Mouse (Mus musculus): ENCODE results near the gene Grap. TPM values are rescaled to one million over a fixed set of nuclear protein-coding genes. Genes with fewer than 3 reads are reported as not detected.

Grap gene
- polyA plus RNA-seq, 1 experiment from 2014 or later: 6.8 TPM

DNA sequence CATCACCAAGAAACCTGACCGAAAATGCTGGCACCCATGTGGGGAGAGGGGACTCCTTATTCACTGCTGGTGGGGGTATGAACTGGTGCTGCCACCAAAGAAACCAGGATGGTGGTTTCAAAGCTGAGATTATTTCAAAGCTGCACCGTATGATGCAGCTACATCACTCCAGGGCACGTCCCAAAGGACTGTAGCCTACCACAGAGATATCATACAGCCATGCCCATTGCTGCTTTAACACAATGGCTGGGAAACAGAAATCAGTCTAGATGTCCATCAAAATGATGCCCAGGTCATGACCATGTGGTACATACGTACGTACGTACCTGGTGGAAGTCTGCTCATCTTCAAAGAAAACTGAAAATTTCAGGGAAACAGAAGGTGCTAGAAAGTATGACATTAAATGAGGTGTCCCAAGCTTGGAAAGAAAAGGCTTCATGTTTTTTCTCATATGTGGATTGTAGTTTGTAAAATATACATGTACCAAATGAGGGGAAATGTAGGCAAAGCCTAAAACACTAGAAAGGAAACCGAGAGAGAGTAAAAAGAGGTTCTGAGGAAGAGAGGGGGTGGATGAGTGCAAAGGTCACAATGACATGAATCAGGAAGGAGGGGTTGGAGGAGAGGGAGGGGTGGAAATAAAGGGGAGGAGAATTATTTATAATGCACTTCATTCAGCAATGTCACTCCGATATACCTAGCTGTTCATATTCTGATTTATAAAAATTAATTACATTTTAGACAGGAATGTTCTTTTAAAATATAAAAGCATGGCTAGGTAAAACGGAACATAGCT is 2.4 kb upstream of the Grap start:
- Histone ChIP-seq H3K9me3 (ENCODE audit: control insufficient read depth, low read length) (no peaks in the 10 kb centered on the region), H3K27ac (ENCODE audit: low read depth, low read length) (no peak overlapping the region), H3K4me2 (replicated peaks; ENCODE audit: low read depth, low read length) (no peak overlapping the region), H3K9ac (ENCODE audit: low read depth, low read length) (no peak overlapping the region), H3K4me3 (ENCODE audit: low read depth, low read length) (no peak overlapping the region), H3K27me3 (ENCODE audit: control insufficient read depth, insufficient read depth, low read length) (no peaks in the 10 kb centered on the region), H3K4me1 (replicated peaks; ENCODE audit: control insufficient read depth, insufficient read depth, low read length) (no peaks in the 10 kb centered on the region), H3K36me3 (ENCODE audit: control insufficient read depth, insufficient read depth, low read length) (no peaks in the 10 kb centered on the region)
- DNase-seq (ENCODE audit: low spot score) (no peak), ATAC-seq (ENCODE audit: low FRiP score) (no peak)
- WGBS: 87% methylated on average over 9 of the region's 9 CpGs

DNA sequence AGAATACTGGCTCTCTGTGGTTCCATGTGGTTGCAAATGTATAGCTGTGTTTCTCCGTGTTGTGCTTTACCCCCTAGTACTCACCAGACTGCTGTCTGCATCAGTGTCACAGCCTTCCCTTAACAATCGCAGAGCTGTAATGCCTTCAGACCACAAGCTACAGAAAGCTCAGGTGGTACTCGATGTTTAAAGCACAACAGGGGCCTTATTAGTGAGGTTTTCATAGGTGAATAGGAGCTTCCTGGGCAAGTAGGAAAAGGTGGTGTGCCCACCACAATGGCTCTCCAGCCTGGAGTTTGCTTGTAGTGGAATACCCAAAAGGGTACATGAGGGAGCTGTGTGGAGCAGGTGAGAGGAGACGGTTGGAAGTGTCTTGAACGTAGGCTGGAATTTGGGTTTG is 849 bp upstream of the Grap start:
- Histone ChIP-seq H3K9me3 (ENCODE audit: control insufficient read depth, low read length) (no peaks in the 10 kb centered on the region), H3K4me2 (replicated peaks; ENCODE audit: low read depth, low read length) (no peak overlapping the region), H3K36me3 (ENCODE audit: control insufficient read depth, insufficient read depth, low read length) (no peaks in the 10 kb centered on the region), H3K27me3 (ENCODE audit: control insufficient read depth, insufficient read depth, low read length) (no peaks in the 10 kb centered on the region), H3K27ac (ENCODE audit: low read depth, low read length) (no peak overlapping the region), H3K4me3 (ENCODE audit: low read depth, low read length) (no peak overlapping the region), H3K4me1 (replicated peaks; ENCODE audit: control insufficient read depth, insufficient read depth, low read length) (no peaks in the 10 kb centered on the region), H3K9ac (ENCODE audit: low read depth, low read length) (no peak overlapping the region)
- ATAC-seq (ENCODE audit: low FRiP score): no peak
- no peak for DNase-seq (ENCODE audit: low spot score)
- 91% methylated on average over 5 of the region's 5 CpGs for WGBS

- H3K4me3 ChIP-seq (ENCODE audit: low read depth, low read length): no peak overlapping the region
- no peak overlapping the region for H3K4me2 ChIP-seq (replicated peaks; ENCODE audit: low read depth, low read length)
- no peak overlapping the region for H3K9ac ChIP-seq (ENCODE audit: low read depth, low read length)
- no peak for ATAC-seq (ENCODE audit: low FRiP score)
- WGBS: 85% methylated on average over 2 of the region's 2 CpGs
- no peak for DNase-seq (ENCODE audit: low spot score)
- H3K4me1 ChIP-seq (replicated peaks; ENCODE audit: control insufficient read depth, insufficient read depth, low read length): no peaks in the 10 kb centered on the region
- no peaks in the 10 kb centered on the region for H3K9me3 ChIP-seq (ENCODE audit: control insufficient read depth, low read length)
- no peaks in the 10 kb centered on the region for H3K27me3 ChIP-seq (ENCODE audit: control insufficient read depth, insufficient read depth, low read length)
- no peak overlapping the region for H3K27ac ChIP-seq (ENCODE audit: low read depth, low read length)
- no peaks in the 10 kb centered on the region for H3K36me3 ChIP-seq (ENCODE audit: control insufficient read depth, insufficient read depth, low read length)
Measured at GRCm38 (mm10) chr11:61653568-61653967, 503 bp downstream of the Grap start.

- no peaks in the 10 kb centered on the region for H3K36me3 ChIP-seq (ENCODE audit: control insufficient read depth, insufficient read depth, low read length)
- H3K27me3 ChIP-seq (ENCODE audit: control insufficient read depth, insufficient read depth, low read length): no peaks in the 10 kb centered on the region
- ATAC-seq (ENCODE audit: low FRiP score) (no peak), DNase-seq (ENCODE audit: low spot score) (no peak)
- no peak overlapping the region for H3K4me2 ChIP-seq (replicated peaks; ENCODE audit: low read depth, low read length)
- H3K27ac ChIP-seq (ENCODE audit: low read depth, low read length): no peak overlapping the region
- H3K9me3 ChIP-seq (ENCODE audit: control insufficient read depth, low read length): no peaks in the 10 kb centered on the region
- no peaks in the 10 kb centered on the region for H3K4me1 ChIP-seq (replicated peaks; ENCODE audit: control insufficient read depth, insufficient read depth, low read length)
- no peak overlapping the region for H3K9ac ChIP-seq (ENCODE audit: low read depth, low read length)
- H3K4me3 ChIP-seq (ENCODE audit: low read depth, low read length): no peak overlapping the region
- WGBS: 88% methylated on average over 4 of the region's 4 CpGs
Measured at GRCm38 (mm10) chr11:61654786-61655311, 1.8 kb downstream of the Grap start.

- ATAC-seq (ENCODE audit: low FRiP score): no peak
Measured at GRCm38 (mm10) chr11:61655649-61656048, 2.6 kb downstream of the Grap start.

GRCm38 (mm10) chr11:61656148-61656850 is 3.2 kb downstream of the Grap start:
- H3K27ac ChIP-seq (ENCODE audit: low read depth, low read length): no peak overlapping the region
- H3K36me3 ChIP-seq (ENCODE audit: control insufficient read depth, insufficient read depth, low read length): no peaks in the 10 kb centered on the region
- H3K4me1 ChIP-seq (replicated peaks; ENCODE audit: control insufficient read depth, insufficient read depth, low read length): no peaks in the 10 kb centered on the region
- 73% methylated on average over 6 of the region's 6 CpGs for WGBS
- H3K9ac ChIP-seq (ENCODE audit: low read depth, low read length): no peak overlapping the region
- H3K27me3 ChIP-seq (ENCODE audit: control insufficient read depth, insufficient read depth, low read length): no peaks in the 10 kb centered on the region
- DNase-seq (ENCODE audit: low spot score) (no peak), ATAC-seq (ENCODE audit: low FRiP score) (no peak)
- H3K9me3 ChIP-seq (ENCODE audit: control insufficient read depth, low read length): no peaks in the 10 kb centered on the region
- H3K4me3 ChIP-seq (ENCODE audit: low read depth, low read length): no peak overlapping the region
- H3K4me2 ChIP-seq (replicated peaks; ENCODE audit: low read depth, low read length): no peak overlapping the region

More at GRCm38 (mm10) chr11:61655649-61656048, 2.6 kb downstream of the Grap start:
- 56% methylated on average over 4 of the region's 4 CpGs for WGBS
- no peak for DNase-seq (ENCODE audit: low spot score)
- Histone ChIP-seq H3K4me2 (replicated peaks; ENCODE audit: low read depth, low read length) (no peak overlapping the region), H3K4me3 (ENCODE audit: low read depth, low read length) (no peak overlapping the region), H3K36me3 (ENCODE audit: control insufficient read depth, insufficient read depth, low read length) (no peaks in the 10 kb centered on the region), H3K27ac (ENCODE audit: low read depth, low read length) (no peak overlapping the region), H3K27me3 (ENCODE audit: control insufficient read depth, insufficient read depth, low read length) (no peaks in the 10 kb centered on the region), H3K4me1 (replicated peaks; ENCODE audit: control insufficient read depth, insufficient read depth, low read length) (no peaks in the 10 kb centered on the region), H3K9me3 (ENCODE audit: control insufficient read depth, low read length) (no peaks in the 10 kb centered on the region), H3K9ac (ENCODE audit: low read depth, low read length) (no peak overlapping the region)

DNA sequence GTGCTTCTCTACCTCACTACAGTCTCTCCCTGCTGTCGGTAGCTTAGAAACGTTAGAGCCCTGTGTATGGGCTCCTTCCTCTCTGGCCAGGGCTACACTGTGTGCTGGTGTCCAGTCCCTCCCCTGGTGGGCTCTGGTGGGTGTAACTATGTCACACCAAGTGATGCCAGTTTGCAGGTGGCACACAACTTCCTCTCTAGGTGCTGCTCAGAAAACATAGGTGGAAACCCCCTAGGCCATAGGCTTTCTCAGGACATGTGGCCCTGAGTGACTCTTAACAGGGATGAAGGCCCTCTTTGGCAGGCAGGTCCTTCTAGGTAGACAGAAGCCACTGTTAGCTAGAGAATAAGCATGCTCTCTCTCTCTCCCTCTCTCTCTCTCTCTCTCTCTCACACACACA is 4.4 kb downstream of the Grap start:
- H3K4me2 ChIP-seq (replicated peaks; ENCODE audit: low read depth, low read length): no peak overlapping the region
- WGBS: 86% methylated on average over 2 of the region's 2 CpGs
- H3K27me3 ChIP-seq (ENCODE audit: control insufficient read depth, insufficient read depth, low read length): no peaks in the 10 kb centered on the region
- no peak for ATAC-seq (ENCODE audit: low FRiP score)
- H3K36me3 ChIP-seq (ENCODE audit: control insufficient read depth, insufficient read depth, low read length): no peaks in the 10 kb centered on the region
- no peak overlapping the region for H3K4me3 ChIP-seq (ENCODE audit: low read depth, low read length)
- DNase-seq (ENCODE audit: low spot score): no peak
- H3K9ac ChIP-seq (ENCODE audit: low read depth, low read length): no peak overlapping the region
- H3K27ac ChIP-seq (ENCODE audit: low read depth, low read length): no peak overlapping the region
- H3K9me3 ChIP-seq (ENCODE audit: control insufficient read depth, low read length): no peaks in the 10 kb centered on the region
- H3K4me1 ChIP-seq (replicated peaks; ENCODE audit: control insufficient read depth, insufficient read depth, low read length): no peaks in the 10 kb centered on the region

DNA sequence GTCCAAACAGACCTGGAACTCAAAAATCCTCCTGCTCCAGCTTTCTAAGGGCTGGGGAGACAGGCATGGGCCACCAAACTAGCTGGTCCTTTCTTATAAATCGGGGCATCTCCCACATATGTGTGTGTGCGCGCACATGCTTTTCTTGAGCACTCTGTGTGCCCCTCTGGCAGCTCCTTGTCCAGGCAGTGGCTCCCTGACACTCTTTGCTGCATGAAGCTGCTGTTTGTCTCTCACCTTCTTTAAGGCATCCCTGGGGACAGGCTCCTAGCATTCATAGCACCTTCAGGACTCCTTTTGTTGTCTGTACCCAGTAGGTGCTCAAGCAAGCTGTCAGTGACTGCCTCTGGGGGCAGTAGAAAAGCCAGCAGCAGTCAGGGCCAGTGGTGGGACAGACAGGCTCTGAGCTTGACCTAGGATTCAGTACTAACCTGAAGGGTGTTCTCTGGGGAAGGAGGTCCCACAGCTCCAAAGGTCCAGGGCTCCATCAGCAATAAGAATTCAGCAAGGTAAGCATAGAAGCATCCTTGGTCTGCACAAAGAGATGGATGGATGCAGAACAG is 5.4 kb downstream of the Grap start:
- DNase-seq (ENCODE audit: low spot score) (no peak), ATAC-seq (ENCODE audit: low FRiP score) (no peak)
- 92% methylated on average over 3 of the region's 3 CpGs for WGBS
- Histone ChIP-seq H3K9me3 (ENCODE audit: control insufficient read depth, low read length) (no peaks in the 10 kb centered on the region), H3K27me3 (ENCODE audit: control insufficient read depth, insufficient read depth, low read length) (no peaks in the 10 kb centered on the region), H3K4me1 (replicated peaks; ENCODE audit: control insufficient read depth, insufficient read depth, low read length) (no peaks in the 10 kb centered on the region), H3K4me3 (ENCODE audit: low read depth, low read length) (no peak overlapping the region), H3K36me3 (ENCODE audit: control insufficient read depth, insufficient read depth, low read length) (no peaks in the 10 kb centered on the region), H3K4me2 (replicated peaks; ENCODE audit: low read depth, low read length) (no peak overlapping the region), H3K9ac (ENCODE audit: low read depth, low read length) (no peak overlapping the region), H3K27ac (ENCODE audit: low read depth, low read length) (no peak overlapping the region)

Measured in hindbrain, embryonic 11.5 days (tissue).